Mouse (Mus musculus) thymus, adult 2 months (tissue): ENCODE data around the gene Gpr108. TPM values are rescaled to one million over a fixed set of nuclear protein-coding genes. Genes with fewer than 3 reads are reported as not detected.

Experiments used
- DNase-seq: peaks from one replicate; pipeline ENCODE4 v3.0.0; 2021
- H3K27ac ChIP-seq: fragments of 200-500 bp; 2 replicates; pipeline ENCODE4 v1.5.1; 2012; ENCODE audit warnings: low read length, control low read depth; ENCODE audit not compliant: control insufficient read depth, insufficient read depth
- H3K27me3 ChIP-seq: fragments of 200-500 bp; 2 replicates; pipeline ENCODE4 v1.6.1; 2012; ENCODE audit warnings: mild to moderate bottlenecking, low read length, moderate library complexity, mixed read lengths; ENCODE audit not compliant: control insufficient read depth, insufficient read depth
- H3K36me3 ChIP-seq: fragments of 200-500 bp; 2 replicates; pipeline ENCODE4 v1.6.1; 2012; ENCODE audit warnings: mild to moderate bottlenecking, low read length, moderate library complexity; ENCODE audit not compliant: control insufficient read depth, insufficient read depth
- H3K4me1 ChIP-seq: fragments of 200-500 bp; replicated peaks from 2 replicates; pipeline ENCODE4 v1.6.1; 2012; ENCODE audit warnings: low read length; ENCODE audit not compliant: control insufficient read depth, insufficient read depth
- H3K4me3 ChIP-seq: fragments of 200-500 bp; 2 replicates; pipeline ENCODE4 v1.5.1; 2012; ENCODE audit warnings: mild to moderate bottlenecking, low read length, control low read depth, moderate library complexity; ENCODE audit not compliant: control insufficient read depth, insufficient read depth
- CTCF ChIP-seq: fragments of 200-500 bp; IDR thresholded peaks from 2 replicates; pipeline ENCODE4 v1.5.1; 2012; ENCODE audit warnings: mild to moderate bottlenecking, control low read depth, low read length, moderate library complexity, borderline replicate concordance; ENCODE audit not compliant: control insufficient read depth, poor library complexity, insufficient read depth; ENCODE audit errors: extremely low read depth
- POLR2A ChIP-seq: fragments of 200-500 bp; IDR thresholded peaks from 2 replicates; pipeline ENCODE4 v1.6.1; 2012; ENCODE audit warnings: mild to moderate bottlenecking, low read length, control low read depth, moderate library complexity; ENCODE audit not compliant: control insufficient read depth, poor library complexity, insufficient read depth; ENCODE audit errors: extremely low read depth
- WGBS: fragments of 180-500 bp; shearing (Covaris S2); methylation state at CpG from one replicate; pipeline ENCODE4 v1.1.7; 2018; 5-methylcytosine and 5-hydroxymethylcytosine counted together
- polyA plus RNA-seq: library from polyadenylated mRNA; depleted of rRNA; stranded (reverse); fragments of >200 nt; gene quantifications from 2 replicates; pipeline ENCODE4 v1.2.3, GENCODE M21; 2012; rRNA removed

Gpr108 gene
- 62.4 and 63.9 TPM in 2 replicates for polyA plus RNA-seq

DNA sequence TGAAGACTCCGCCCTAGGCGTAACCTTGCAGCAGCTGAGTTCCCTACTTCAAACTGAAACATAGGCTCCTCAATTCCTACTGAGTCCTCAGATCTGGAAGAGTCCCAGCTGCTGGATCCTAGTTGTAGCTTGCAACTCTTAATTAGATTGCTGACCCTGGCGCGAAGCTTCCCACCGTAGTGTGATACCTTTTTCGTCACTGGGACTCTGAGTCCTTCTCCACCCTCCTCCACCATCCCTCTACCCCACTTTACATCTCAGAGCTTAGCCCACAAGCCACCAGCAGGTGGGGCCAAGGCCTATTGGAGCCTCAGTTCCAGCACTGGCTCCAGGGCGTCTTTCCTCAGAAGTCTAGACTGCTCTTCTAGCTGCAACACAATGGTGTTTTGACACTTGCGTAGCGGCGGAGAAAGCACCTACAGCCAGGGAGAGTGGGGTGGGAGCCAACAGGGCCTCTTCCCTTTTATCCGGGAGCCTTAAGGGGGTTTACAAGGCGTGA lies at the start of gene Gpr108:
Gene Gpr108 (minus strand): TSS at position 246 of the 499 bp plus-strand sequence.
- Histone ChIP-seq H3K4me1 (peaks cover 29% of the 10 kb centered on the region), H3K27ac (peak within 1 kb of the TSS; percentile 82), H3K27me3 (no peaks in the 10 kb centered on the region), H3K36me3 (no peaks in the 10 kb centered on the region), H3K4me3 (peak within 1 kb of the TSS; percentile 91)
- peak; percentile 93 for DNase-seq
- 1% methylated on average over 12 of the region's 12 CpGs for WGBS
- TF ChIP-seq POLR2A (no peak), CTCF (peak; percentile 80)

DNA sequence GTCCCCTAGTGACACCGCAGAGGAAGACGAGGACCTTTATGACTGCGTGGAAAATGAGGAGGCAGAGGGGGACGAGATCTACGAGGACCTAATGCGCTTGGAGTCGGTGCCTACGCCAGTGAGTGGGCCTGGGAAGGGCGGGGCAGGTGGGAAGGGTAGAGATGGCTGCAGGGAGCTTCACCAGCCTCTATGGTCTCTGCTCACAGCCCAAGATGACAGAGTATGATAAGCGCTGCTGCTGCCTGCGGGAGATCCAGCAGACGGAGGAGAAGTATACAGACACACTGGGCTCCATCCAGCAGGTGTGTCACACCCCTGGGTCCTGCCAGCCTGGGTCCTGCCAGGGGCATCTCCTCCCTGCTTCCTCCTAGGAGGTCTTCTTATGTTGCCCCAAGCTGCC lies 48.8 kb upstream of the Gpr108 start:
- no peak overlapping the region for H3K27ac ChIP-seq
- H3K27me3 ChIP-seq = no peaks in the 10 kb centered on the region
- TF ChIP-seq CTCF (no peak), POLR2A (no peak)
- WGBS = 96% methylated on average over 12 of the region's 12 CpGs
- no peak for DNase-seq
- no peaks in the 10 kb centered on the region for H3K4me1 ChIP-seq
- peaks cover 58% of the 10 kb centered on the region for H3K36me3 ChIP-seq
- H3K4me3 ChIP-seq = no peak overlapping the region

DNA sequence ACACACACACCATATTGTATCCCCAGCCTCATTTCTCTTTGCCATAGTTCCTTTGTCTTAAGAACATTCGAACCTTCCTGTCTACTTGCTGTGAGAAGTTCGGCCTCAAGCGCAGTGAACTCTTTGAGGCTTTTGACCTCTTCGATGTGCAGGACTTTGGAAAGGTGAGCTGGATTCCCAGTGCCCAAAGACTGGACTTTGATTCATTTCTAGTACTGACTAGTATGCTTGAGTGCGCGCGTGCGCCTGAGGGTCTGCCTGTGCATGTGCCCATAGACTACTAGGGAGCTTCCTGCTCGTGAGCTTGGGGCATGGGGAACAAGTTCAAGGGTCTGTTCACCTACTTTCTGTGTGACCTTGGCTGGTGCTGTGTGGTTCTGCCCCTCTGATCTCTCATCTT lies 47.7 kb upstream of the Gpr108 start:
- TF ChIP-seq CTCF (no peak), POLR2A (no peak)
- no peak for DNase-seq
- H3K27me3 ChIP-seq = no peaks in the 10 kb centered on the region
- H3K4me1 ChIP-seq = peaks cover 2% of the 10 kb centered on the region; the same call in 1 of the 2 replicates
- H3K36me3 ChIP-seq = peaks cover 48% of the 10 kb centered on the region
- H3K4me3 ChIP-seq = no peak overlapping the region
- WGBS = 97% methylated on average over 9 of the region's 9 CpGs
- H3K27ac ChIP-seq = no peak overlapping the region

DNA sequence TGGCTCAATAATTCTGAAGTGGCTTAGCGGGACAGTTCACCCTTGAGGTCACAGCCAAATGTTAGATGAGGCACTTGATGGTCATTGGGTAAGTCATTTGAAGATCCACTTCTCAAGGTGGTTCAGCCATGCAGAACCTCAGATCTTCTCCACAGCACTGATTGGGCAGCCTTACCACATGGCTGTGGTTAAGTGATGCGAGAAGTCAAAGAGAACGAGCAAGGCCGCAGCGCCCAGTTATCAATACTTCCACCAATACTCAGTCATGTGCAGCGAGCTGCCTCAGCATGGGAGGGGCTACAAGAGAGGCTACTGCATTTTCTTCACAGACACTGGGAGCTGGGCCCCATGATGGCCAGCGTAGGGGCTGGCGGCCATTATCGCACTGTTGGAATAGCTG lies 44.7 kb upstream of the Gpr108 start:
- H3K4me3 ChIP-seq = no peak overlapping the region
- no peak for DNase-seq
- no peaks in the 10 kb centered on the region for H3K27me3 ChIP-seq
- H3K4me1 ChIP-seq = peaks cover 20% of the 10 kb centered on the region
- WGBS = 97% methylated on average over 9 of the region's 9 CpGs
- no peak for TF ChIP-seq CTCF
- no peak for TF ChIP-seq POLR2A
- peaks cover 28% of the 10 kb centered on the region for H3K36me3 ChIP-seq
- H3K27ac ChIP-seq = no peak overlapping the region

DNA sequence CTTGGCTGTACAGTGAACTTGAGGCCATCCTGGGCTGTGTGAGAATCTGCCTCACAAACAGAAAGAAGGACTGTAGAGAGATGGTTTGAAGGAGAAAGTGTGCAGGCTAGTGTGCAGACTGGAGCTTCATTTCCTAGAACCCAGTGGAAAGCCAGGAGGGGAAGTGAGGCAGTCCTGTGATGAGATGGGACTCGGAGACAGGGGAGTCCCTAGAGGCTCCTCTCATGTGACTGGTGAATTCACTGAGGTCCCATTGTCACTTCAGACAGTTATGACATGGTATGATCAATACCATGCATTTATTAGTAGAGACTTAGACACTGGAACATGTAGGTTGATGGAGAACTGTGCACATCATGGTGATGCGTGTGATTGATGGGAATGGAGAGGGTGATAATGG lies 44.1 kb upstream of the Gpr108 start:
- peaks cover 21% of the 10 kb centered on the region for H3K4me1 ChIP-seq
- peaks cover 24% of the 10 kb centered on the region for H3K36me3 ChIP-seq
- no peaks in the 10 kb centered on the region for H3K27me3 ChIP-seq
- 89% methylated on average over 2 of the region's 2 CpGs for WGBS
- no peak overlapping the region for H3K4me3 ChIP-seq
- TF ChIP-seq POLR2A (no peak), CTCF (no peak)
- DNase-seq = no peak
- H3K27ac ChIP-seq = no peak overlapping the region

DNA sequence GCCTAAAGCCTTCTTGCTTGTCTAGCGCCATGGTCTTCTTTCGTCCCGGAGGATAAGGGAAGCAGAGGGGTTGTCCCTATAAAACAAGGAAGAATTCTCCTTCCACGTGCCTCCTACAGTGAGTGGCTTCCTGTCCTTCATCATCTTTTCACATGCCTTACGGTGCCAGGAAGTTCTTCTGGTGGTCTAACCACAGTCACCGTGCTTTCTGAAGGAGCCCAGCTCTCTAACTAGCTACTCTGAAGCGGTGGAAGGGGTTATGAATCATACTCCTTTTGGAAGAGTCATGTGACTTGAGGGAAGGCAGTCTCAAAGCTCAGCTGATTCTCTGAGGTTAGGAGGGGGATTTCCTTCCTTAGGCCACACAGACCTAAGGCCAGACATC lies 42.4 kb upstream of the Gpr108 start:
- WGBS = 9% methylated on average over 7 of the region's 7 CpGs
- Histone ChIP-seq H3K4me1 (peaks cover 28% of the 10 kb centered on the region), H3K4me3 (no peak overlapping the region), H3K36me3 (peaks cover 12% of the 10 kb centered on the region; the same call in 1 of the 2 replicates), H3K27ac (peak overlapping the region; percentile 56; the same call in 1 of the 2 replicates), H3K27me3 (no peaks in the 10 kb centered on the region)
- no peak for TF ChIP-seq POLR2A
- TF ChIP-seq CTCF = no peak
- no peak for DNase-seq
